Mouse (Mus musculus) A20 (cell line): Measurements from ENCODE around the gene Fam47e.

ENCODE experiments used
- DNase-seq: peaks from one replicate; pipeline ENCODE4 v3.0.0-alpha.2; 2011; ENCODE audit warnings: low read depth, low spot score

Fam47e gene

DNA sequence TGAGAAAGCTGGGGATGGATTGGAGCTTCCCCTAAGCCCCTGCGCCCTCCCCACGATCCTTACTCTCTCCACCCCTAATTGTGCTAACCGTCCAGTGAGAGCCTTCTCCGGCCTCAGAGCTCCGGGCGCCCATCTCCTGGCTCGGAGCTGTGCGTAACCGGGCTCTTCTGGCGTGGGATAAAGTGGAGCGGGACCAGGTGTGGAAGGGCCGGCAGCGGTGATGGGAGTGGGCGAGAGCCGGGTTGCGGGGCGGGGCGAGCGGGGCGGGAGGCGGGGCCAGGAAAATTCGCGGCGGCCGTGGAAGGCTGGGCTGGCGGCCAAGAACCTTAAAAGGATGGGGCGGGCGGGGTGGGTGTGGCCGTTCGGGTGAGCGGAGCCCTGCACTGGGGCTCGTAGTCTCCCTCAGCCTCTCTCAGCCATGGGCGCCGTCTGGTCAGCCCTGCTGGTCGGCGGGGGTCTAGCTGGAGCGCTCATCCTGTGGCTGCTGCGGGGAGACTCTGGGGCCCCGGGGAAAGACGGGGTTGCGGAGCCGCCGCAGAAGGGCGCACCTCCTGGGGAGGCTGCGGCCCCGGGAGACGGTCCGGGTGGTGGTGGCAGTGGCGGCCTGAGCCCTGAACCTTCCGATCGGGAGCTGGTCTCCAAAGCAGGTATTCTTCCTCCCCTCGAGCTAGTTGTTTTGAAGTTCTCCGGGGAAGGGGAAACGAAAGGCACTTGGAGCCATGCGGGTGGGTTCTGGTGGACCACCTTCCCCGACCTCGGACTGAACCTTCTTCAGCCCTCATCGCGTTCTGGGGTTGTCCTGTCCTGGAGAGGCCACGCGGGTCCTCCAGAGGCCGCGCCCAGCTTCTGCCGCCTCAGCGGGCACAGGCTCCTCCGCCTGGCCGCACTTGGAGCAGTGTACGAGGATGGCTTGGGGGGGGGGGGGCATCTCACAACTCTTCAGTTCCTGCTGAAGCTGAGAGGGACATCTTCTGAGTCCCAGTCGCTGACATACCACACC is 48.1 kb downstream of the Fam47e start, which contains the start of gene Stbd1:
TSS of gene Stbd1 (plus strand) at position 351 of the 1,000 bp plus-strand sequence.
- peak; percentile 76 for DNase-seq

DNA sequence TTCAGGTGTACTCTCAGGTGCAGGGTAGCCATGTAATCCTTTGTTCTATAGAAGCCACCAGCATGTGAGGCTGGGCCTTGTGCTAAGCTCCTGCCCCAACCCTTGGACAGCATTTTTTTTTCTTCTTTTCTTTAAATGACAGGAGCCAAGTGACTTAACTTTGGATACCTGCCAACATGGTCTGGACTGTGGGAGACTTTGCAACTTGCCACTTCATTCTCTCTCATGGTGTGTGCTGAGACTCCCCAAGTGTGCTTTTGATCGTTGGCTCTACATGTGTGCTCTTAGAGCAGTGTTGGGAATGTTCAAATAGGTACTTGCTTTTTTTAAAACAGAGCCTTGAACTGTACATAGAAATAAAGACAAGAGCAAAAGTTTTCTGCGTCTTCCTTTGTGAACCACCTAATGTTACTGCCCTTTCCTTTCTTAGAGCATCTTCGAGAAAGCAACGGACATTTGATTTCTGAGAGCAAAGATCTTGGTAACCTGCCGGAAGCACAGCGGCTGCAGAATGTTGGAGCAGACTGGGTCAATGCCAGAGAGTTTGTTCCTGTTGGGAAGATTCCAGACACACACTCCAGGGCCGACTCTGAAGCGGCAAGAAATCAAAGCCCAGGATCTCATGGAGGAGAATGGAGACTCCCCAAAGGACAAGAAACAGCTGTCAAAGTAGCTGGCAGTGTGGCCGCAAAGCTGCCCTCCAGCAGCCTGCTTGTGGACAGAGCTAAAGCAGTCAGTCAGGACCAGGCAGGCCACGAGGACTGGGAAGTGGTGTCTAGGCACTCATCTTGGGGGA is 49.8 kb downstream of the Fam47e start:
- DNase-seq: no peak

DNA sequence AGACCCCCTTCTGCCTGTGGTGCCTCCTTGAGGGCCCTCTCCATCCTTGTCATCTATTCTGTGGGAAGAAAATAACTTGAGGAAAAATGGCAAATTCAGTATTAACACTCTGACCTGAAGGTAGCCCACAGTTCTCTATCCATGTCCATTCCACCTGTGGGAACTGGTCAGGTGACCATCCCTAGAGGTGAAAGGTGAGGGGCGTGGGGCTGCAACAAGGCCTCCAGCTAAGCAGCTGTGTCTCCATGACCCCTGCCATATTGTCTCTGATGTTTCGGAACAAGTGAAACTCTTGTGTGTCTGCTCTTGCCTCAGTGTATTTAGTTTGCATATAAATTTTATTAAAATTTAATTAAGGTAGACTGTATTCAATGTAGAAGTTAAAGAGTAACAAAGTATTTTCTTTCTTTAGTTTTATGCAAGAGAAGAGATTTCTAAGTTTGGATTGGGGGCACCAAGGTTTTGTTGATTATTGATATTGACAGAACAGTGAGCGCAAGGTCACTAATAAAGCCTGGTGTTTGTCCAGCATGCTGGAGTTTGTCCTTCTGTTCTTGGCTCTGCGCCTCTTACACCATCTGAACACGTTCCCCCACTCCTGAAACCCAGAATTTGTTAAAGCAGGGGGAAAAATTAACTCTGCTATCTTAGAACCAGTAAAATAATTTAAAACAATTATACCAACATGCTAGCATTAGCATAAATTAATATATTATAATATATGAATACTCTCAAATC is 52.8 kb downstream of the Fam47e start:
- no peak for DNase-seq

- no peak for DNase-seq
Observed at GRCm38 (mm10) chr5:92612756-92613155, 57.9 kb downstream of the Fam47e start.

- no peak for DNase-seq
Observed at GRCm38 (mm10) chr5:92621883-92622282, 67.0 kb downstream of the Fam47e start.

DNA sequence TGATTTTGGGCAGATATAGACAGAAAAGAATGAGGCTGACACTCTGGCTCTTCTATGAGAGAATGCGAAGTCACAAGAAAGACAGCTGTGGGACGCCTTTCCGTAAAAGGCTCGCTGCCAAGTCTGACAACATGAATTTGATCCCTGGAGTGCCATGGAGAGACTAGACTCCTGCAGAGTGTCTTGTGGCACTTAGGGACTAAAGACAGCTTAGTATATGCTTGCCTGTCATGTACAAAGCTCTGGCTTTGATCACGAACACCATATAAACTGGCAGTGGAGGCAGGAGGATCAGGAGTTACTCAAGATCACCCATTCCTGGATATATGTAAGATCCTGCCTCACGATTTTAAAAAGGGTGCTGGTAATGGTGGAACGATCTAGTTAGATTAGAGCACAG is 73.0 kb downstream of the Fam47e start:
- no peak for DNase-seq

DNA sequence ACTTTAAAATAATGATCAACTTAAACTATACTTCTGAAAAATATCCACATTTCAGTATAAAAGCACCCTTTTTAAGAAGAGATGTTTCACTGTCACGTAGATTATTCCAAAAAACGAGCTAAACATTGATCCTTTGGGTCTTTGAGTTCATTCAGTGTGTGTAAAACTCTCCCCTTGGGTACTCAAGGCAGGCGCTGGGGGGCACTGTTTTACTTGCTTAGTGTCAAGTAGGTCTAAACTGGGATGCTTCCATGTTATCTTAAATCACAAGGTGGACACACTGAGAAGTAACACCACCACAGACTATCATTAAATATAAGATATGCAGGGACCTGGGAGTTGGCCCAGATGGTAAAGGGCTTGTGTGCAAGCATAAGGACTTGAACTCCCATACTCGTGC is 78.7 kb downstream of the Fam47e start:
- peak; percentile 39 for DNase-seq

DNA sequence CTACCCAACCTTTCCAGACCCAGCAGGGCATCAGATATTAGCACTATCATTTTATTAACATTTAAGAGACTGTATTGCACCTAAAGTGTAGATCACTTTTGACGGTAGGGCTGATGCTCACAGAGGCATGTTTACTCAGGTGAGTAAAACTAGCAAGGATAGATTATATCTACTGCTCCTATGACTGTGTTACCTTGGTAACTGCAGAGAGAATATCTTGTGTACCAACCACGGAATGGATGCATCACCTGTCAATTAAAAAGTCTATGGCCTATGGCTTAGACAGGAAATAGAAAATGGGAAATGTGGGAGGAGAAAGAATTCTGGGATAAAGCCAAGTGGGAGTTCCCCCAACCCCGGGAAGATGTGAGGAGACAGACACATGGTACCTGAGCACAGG is 80.0 kb downstream of the Fam47e start:
- no peak for DNase-seq

- DNase-seq: no peak
Observed at GRCm38 (mm10) chr5:92635891-92636290, 81.0 kb downstream of the Fam47e start.

- no peak for DNase-seq
Observed at GRCm38 (mm10) chr5:92640861-92641260, 86.0 kb downstream of the Fam47e start.
